Mouse (Mus musculus) limb, embryonic 15.5 days (tissue): Measurements from ENCODE around the gene Ethe1. TPM values are rescaled to one million over a fixed set of nuclear protein-coding genes. Genes with fewer than 3 reads are reported as not detected.

Source experiments
- ATAC-seq: fragments of 200-750 bp; cut with Nextera tagmentation; 2 replicates; pipeline ENCODE4 v1.8.0; 2017; ENCODE audit warnings: low read depth, moderate TSS enrichment; ENCODE audit not compliant: insufficient number of reproducible peaks, low FRiP score, low TSS enrichment
- H3K27ac ChIP-seq: fragments of 300-500 bp; sonication (generic); 2 replicates; pipeline ENCODE4 v1.5.1; 2015; ENCODE audit warnings: moderate library complexity, mild to moderate bottlenecking, inconsistent platforms
- H3K27me3 ChIP-seq: fragments of 300-500 bp; sonication (generic); 2 replicates; pipeline ENCODE4 v1.6.1; 2015; ENCODE audit warnings: inconsistent platforms
- H3K36me3 ChIP-seq: fragments of 300-500 bp; sonication (generic); 2 replicates; pipeline ENCODE4 v1.6.1; 2015; ENCODE audit warnings: inconsistent platforms
- H3K4me1 ChIP-seq: fragments of 300-500 bp; sonication (generic); 2 replicates; pipeline ENCODE4 v1.6.1; 2015; ENCODE audit warnings: inconsistent platforms
- H3K4me2 ChIP-seq: fragments of 300-500 bp; sonication (generic); 2 replicates; pipeline ENCODE4 v1.6.1; 2015; ENCODE audit warnings: mild to moderate bottlenecking, inconsistent platforms
- H3K4me3 ChIP-seq: fragments of 300-500 bp; sonication (generic); 2 replicates; pipeline ENCODE4 v1.5.1; 2015; ENCODE audit warnings: mild to moderate bottlenecking, inconsistent platforms
- H3K9ac ChIP-seq: fragments of 300-500 bp; sonication (generic); 2 replicates; pipeline ENCODE4 v1.6.1; 2015; ENCODE audit warnings: inconsistent platforms
- H3K9me3 ChIP-seq: fragments of 300-500 bp; sonication (generic); 2 replicates; pipeline ENCODE4 v1.6.1; 2016; ENCODE audit warnings: inconsistent platforms
- WGBS: fragments of 180-500 bp; shearing (Covaris S2); methylation state at CpG from one replicate; pipeline ENCODE4 v1.1.7; 2015; 5-methylcytosine and 5-hydroxymethylcytosine counted together
- polyA plus RNA-seq: library from polyadenylated mRNA; unstranded; fragments of >200 nt; fragmentation: Nextera tagmentation; extraction: Ambion mirVana; gene quantifications from 2 replicates; pipeline ENCODE4 v1.2.1, GENCODE M21; 2015

The Ethe1 gene
- polyA plus RNA-seq, 1 experiment from 2014 or later, result 28.7 TPM

DNA sequence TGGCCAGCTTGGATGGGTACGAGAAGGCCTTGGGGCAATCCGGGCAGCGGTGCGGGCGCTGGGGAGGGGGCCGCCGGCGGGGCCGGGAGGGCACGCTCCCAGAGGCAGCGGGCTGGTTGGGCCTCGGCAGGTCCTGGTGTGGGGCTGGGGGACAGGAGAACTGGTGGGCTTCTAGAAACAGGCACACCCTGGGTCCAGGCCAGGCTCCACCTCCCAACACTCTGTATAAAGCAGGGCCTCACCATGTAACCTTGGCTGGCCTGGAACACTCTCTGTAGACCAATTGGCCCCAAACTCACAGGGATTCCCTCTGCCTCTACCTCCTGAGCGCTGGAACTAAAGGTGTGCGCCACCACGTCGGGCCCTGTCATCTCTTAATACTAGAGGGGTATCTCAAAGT, 1.3 kb upstream of the Ethe1 start:
- peak overlapping the region; percentile 4; the same call in 1 of the 2 replicates for H3K4me3 ChIP-seq
- no peak overlapping the region for H3K9ac ChIP-seq
- 34% methylated on average over 16 of the region's 16 CpGs for WGBS
- H3K4me1 ChIP-seq, result peaks cover 17% of the 10 kb centered on the region; the same call in 1 of the 2 replicates
- no peak for ATAC-seq
- peaks cover 26% of the 10 kb centered on the region for H3K27me3 ChIP-seq
- no peak overlapping the region for H3K27ac ChIP-seq
- no peak overlapping the region for H3K4me2 ChIP-seq
- no peaks in the 10 kb centered on the region; the same call in 1 of the 2 replicates for H3K9me3 ChIP-seq
- H3K36me3 ChIP-seq, result no peaks in the 10 kb centered on the region

DNA sequence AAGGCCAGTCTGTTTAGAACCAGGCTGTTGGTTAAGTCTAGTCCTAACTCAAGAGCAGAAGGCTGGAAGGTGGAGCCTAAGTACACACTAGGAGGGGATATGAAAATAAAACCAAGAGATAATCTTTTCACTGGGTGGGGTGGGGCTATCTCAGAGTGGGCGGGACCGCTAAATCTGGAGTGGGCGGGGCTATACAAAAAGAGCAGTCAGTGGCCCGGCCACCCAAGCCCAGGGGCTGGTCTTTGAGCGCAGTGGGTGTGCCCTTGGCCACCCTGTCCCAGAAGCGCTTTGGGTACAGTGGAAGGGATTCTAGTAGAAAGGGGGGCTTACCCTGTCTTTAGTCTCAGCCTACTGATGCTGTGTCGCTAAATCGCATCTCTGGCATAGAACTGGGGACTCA, 515 bp upstream of the Ethe1 start:
- H3K27me3 ChIP-seq, result peaks cover 26% of the 10 kb centered on the region
- peak overlapping the region; percentile 59 for H3K4me3 ChIP-seq
- peak overlapping the region; percentile 86 for H3K4me2 ChIP-seq
- peak; percentile 62 for ATAC-seq
- H3K4me1 ChIP-seq, result peaks cover 17% of the 10 kb centered on the region; the same call in 1 of the 2 replicates
- no peaks in the 10 kb centered on the region; the same call in 1 of the 2 replicates for H3K9me3 ChIP-seq
- WGBS, result 6% methylated on average over 8 of the region's 8 CpGs
- H3K27ac ChIP-seq, result peak overlapping the region; percentile 61; the same call in 1 of the 2 replicates
- H3K36me3 ChIP-seq, result no peaks in the 10 kb centered on the region
- H3K9ac ChIP-seq, result no peak overlapping the region

DNA sequence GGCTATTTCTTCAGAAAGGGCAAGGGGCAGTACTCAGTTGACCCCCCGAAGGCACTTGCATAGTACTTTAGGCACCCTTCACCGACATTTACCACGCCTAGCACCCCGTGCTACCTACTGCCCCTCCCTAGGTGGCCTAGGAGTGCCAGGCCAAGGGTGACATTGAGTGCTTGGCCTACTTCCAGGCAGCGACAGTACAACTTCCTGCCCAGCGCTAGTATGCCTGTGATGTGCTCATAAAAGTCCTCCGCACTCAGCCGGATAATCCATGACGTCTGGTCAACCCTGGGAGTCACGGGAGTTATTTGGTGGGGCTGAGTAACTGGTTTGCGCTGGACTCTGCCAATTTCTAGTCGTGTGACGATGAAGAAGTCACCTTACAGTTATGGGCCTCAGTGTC, 993 bp downstream of the Ethe1 start:
- Histone ChIP-seq H3K4me3 (no peak overlapping the region), H3K4me2 (no peak overlapping the region), H3K9me3 (no peaks in the 10 kb centered on the region; the same call in 1 of the 2 replicates), H3K36me3 (no peaks in the 10 kb centered on the region), H3K4me1 (peaks cover 19% of the 10 kb centered on the region; the same call in 1 of the 2 replicates), H3K9ac (no peak overlapping the region), H3K27ac (no peak overlapping the region), H3K27me3 (peaks cover 26% of the 10 kb centered on the region)
- no peak for ATAC-seq
- 59% methylated on average over 13 of the region's 13 CpGs for WGBS

DNA sequence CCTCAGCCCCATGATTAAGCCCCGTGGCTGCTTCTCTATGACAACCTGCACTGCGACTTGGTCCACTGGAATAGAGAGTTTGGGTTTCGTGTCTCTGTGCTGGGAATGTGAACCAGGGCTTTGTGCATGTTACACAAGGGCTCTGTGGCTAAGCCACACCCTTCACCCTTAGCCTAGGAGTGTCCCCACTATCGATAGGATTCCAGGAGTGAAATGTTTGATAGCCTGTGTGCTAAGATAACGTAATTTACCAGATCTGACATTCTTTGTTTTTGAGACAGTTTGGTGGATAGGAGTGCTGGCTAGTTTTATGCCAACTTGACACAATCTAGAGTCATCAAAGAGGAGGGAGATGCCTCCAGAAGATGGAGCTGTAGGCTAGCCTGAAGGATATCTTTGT, 4.4 kb downstream of the Ethe1 start:
- H3K36me3 ChIP-seq, result no peaks in the 10 kb centered on the region
- no peaks in the 10 kb centered on the region for H3K9me3 ChIP-seq
- H3K4me3 ChIP-seq, result no peak overlapping the region
- no peak overlapping the region for H3K27ac ChIP-seq
- H3K4me1 ChIP-seq, result peaks cover 21% of the 10 kb centered on the region
- peaks cover 3% of the 10 kb centered on the region; the same call in 1 of the 2 replicates for H3K27me3 ChIP-seq
- WGBS, result 61% methylated on average over 5 of the region's 5 CpGs
- H3K4me2 ChIP-seq, result no peak overlapping the region
- no peak overlapping the region for H3K9ac ChIP-seq
- no peak for ATAC-seq

DNA sequence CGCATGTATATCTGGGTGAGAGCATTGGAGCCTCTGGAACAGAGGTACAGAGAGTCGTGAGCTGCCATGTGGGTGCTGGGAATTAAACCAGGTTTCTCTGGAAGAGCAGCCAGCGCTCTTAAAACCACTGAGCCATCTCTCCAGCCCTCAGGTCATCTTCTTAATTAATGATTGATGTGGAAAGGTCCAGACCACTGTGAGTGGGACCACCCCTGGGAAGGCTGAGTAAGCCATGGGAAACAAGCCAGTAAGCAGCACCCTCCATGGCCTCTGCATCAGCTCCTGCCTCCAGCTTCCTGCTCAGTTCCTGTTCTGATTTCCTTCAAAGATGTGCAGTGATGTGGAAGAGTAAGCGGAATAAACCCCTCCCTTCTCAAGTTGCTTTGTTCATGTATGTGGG, 4.8 kb downstream of the Ethe1 start:
- Histone ChIP-seq H3K36me3 (no peaks in the 10 kb centered on the region), H3K27ac (no peak overlapping the region), H3K9me3 (no peaks in the 10 kb centered on the region), H3K4me1 (peaks cover 16% of the 10 kb centered on the region), H3K4me2 (no peak overlapping the region), H3K4me3 (no peak overlapping the region), H3K27me3 (no peaks in the 10 kb centered on the region), H3K9ac (no peak overlapping the region)
- ATAC-seq, result no peak
- 53% methylated on average over 4 of the region's 4 CpGs for whole genome bisulfite sequencing

DNA sequence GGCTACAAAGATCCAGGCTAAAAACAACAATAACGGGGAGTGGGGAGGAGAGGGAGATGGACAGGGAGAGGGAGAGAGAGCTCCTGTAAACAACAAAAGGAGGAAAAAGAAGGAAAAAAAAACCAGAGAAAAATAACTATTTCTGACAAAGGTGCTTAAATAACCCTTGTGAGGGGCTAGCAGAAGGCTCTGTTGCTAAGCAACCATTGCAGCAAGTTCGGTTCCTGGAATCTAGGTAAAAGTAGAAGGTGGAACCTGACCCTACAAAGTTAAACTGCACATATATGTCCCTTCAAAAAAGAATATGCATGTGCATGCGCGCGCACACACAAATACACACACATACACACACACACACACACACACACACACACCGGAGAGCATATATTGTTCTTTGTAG, 5.4 kb downstream of the Ethe1 start:
- Histone ChIP-seq H3K36me3 (no peaks in the 10 kb centered on the region), H3K4me1 (peaks cover 10% of the 10 kb centered on the region), H3K4me2 (no peak overlapping the region), H3K9ac (no peak overlapping the region), H3K27me3 (no peaks in the 10 kb centered on the region), H3K4me3 (no peak overlapping the region), H3K27ac (no peak overlapping the region), H3K9me3 (no peaks in the 10 kb centered on the region)
- WGBS, result 73% methylated on average over 6 of the region's 6 CpGs
- no peak for ATAC-seq

DNA sequence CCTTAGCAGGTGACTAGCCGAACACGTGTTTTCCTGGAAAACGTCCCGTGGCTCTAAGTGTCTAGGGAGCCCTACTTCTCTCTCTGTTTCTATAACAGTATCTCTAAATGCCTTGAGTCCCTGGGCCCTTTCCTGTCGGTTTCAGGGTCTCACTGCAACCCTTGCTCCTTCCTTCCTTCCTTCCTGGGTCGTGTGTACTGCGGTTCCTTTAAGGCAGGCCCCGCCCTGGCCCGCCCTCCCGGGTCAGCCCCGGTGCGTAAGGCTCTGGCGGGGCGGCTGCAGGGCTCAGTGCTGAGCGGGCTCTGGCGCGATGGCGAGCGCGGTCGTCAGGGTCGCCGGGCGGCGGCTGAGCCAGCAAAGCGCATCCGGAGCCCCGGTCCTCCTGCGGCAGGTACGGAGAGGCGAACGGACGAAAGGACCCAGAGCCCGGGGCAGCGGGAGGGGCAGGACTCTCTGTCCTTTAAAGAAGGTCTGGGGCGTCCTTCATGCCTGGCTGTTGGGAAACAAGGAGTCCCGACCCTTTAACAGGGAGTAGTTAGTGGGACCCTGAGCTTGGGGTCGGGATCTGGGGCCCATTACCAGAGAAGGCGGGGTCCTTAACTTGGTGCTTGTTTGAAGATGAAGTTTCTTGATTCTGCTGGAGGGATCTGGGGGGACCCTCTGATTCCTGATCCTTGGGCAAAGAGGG, 6.4 kb downstream of the Ethe1 start:
- no peaks in the 10 kb centered on the region for H3K9me3 ChIP-seq
- no peaks in the 10 kb centered on the region for H3K36me3 ChIP-seq
- H3K4me2 ChIP-seq, result peak overlapping the region; percentile 77
- peak overlapping the region; percentile 73 for H3K4me3 ChIP-seq
- 3% methylated on average over 38 of the region's 39 CpGs for WGBS
- ATAC-seq, result peak; percentile 80
- peaks cover 9% of the 10 kb centered on the region for H3K4me1 ChIP-seq
- peak overlapping the region; percentile 78 for H3K9ac ChIP-seq
- H3K27ac ChIP-seq, result no peak overlapping the region
- no peaks in the 10 kb centered on the region for H3K27me3 ChIP-seq

DNA sequence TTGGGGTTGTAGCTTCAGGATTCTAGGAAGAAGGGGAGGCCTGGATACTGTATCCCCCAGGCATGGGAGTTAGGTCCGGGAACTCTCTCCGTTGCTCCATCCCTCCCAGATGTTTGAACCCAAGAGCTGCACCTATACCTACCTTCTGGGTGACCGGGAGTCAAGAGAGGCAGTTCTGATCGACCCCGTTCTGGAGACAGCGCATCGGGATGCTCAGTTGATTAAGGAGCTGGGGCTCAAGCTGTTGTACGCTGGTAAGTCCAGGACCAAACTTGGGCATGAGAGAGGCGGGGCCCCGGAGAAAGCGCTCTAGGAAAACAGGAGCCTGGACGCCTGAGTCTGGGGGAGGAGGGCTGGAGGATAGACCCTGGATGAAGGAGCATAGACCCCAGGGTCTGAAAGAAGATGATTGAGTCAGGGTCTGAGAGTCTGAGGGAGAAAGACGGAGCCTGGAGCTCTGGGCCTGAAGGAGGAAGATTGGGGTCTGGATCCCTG, 7.0 kb downstream of the Ethe1 start:
- Histone ChIP-seq H3K27ac (no peak overlapping the region), H3K4me2 (peak overlapping the region; percentile 77), H3K36me3 (no peaks in the 10 kb centered on the region), H3K9ac (peak overlapping the region; percentile 78), H3K27me3 (no peaks in the 10 kb centered on the region), H3K9me3 (no peaks in the 10 kb centered on the region), H3K4me1 (peaks cover 9% of the 10 kb centered on the region), H3K4me3 (peak overlapping the region; percentile 73)
- 0 out of 2 replicates have a peak, but pooled peaks have one; percentile 5 for ATAC-seq
- WGBS, result 3% methylated on average over 13 of the region's 13 CpGs

DNA sequence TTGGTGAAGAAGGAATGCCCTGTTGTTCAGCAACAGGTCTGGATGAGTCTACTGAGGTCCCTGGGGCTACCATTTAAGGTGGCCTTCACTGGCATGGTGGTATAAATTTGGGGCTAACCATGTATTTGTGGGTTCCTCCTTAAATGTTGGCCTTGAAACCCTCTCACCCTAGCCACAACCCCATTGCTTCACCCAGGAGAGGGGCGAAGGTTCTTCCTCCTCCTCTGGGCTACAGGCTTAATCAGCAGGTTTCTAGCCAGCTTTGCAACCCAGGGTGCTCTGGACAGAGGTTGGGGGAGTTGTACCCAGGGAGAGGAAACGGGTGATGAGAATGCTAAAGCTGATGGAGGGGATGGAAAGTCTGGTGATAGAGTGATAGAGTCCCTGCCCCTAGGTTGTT, 8.1 kb downstream of the Ethe1 start:
- Histone ChIP-seq H3K36me3 (0 out of 2 replicates have a peak, but pooled peaks cover 4% of the 10 kb centered on the region), H3K4me3 (no peak overlapping the region), H3K27ac (no peak overlapping the region), H3K4me1 (peaks cover 13% of the 10 kb centered on the region), H3K9ac (no peak overlapping the region), H3K27me3 (no peaks in the 10 kb centered on the region), H3K9me3 (no peaks in the 10 kb centered on the region), H3K4me2 (no peak overlapping the region)
- no peak for ATAC-seq
- 80% methylated on average over 2 of the region's 2 CpGs for WGBS

DNA sequence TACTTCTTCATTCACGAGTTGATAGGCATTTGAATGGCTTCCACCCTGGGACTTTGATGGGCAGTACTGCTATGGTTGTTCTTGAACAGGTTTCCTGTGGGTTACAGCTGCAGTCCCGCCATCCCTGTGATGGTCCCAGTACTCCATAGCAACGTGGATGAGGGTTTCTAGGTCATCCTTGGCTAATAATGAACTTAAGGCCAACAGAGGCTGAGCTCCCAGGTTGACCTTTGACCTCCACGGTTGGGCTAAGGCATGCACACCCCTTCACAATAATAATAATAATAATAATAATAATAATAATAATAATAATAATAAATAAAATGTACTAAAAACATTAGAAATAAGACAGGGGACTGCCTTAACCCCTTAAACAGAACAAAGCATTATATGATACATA, 10.8 kb downstream of the Ethe1 start:
- Histone ChIP-seq H3K36me3 (0 out of 2 replicates have a peak, but pooled peaks cover 4% of the 10 kb centered on the region), H3K27me3 (no peaks in the 10 kb centered on the region), H3K4me3 (no peak overlapping the region), H3K9me3 (no peaks in the 10 kb centered on the region), H3K27ac (no peak overlapping the region), H3K4me2 (no peak overlapping the region), H3K9ac (no peak overlapping the region), H3K4me1 (peaks cover 13% of the 10 kb centered on the region)
- 64% methylated on average over 4 of the region's 4 CpGs for WGBS
- no peak for ATAC-seq

DNA sequence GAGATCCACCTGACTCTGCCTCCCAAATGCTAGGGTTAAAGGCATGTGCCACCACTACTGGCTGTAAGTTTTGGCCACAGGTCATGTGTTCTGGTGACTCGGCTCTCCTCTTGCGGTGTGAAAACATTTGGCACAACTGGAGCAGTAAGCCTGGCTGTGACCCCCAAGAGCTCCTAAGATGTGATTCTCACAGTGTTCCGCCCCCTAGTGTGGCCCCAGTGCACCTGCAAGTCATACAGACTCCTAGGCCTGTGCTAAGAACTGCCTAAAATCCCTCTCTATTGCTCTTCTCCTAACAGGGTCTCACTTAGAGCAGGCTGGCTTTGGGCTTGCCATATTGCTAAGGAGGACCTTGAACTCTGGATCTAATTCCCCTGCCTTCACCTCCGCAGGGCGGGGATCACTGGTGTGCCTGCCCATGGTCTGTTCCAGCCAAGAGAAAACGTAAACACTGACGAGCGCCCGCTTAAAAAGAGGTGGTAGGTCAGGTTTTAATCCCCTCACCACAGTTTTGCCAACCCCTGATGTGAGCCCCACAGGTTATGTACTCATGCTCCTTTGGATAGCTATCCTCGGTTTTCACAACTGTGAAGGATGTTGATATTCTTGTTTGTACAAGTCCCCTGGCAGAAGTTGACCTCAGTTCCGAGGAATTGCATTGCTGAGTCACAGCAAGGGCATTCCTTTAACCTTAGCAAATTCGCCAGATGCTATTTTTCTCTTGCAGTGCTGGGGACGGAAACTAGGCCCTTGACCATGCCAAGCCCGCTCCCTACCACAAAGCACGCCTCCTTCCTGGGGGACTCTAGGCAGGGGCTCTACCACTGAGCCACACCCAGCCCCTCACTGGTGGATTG, 12.1 kb downstream of the Ethe1 start:
- Histone ChIP-seq H3K9me3 (no peaks in the 10 kb centered on the region), H3K9ac (no peak overlapping the region), H3K4me2 (no peak overlapping the region), H3K4me3 (no peak overlapping the region), H3K36me3 (0 out of 2 replicates have a peak, but pooled peaks cover 4% of the 10 kb centered on the region), H3K27me3 (no peaks in the 10 kb centered on the region), H3K4me1 (peaks cover 8% of the 10 kb centered on the region), H3K27ac (no peak overlapping the region)
- 69% methylated on average over 15 of the region's 15 CpGs for WGBS
- ATAC-seq, result no peak
